Mouse (Mus musculus): ENCODE measurements around the gene Mbnl2.

Mbnl2 gene

DNA sequence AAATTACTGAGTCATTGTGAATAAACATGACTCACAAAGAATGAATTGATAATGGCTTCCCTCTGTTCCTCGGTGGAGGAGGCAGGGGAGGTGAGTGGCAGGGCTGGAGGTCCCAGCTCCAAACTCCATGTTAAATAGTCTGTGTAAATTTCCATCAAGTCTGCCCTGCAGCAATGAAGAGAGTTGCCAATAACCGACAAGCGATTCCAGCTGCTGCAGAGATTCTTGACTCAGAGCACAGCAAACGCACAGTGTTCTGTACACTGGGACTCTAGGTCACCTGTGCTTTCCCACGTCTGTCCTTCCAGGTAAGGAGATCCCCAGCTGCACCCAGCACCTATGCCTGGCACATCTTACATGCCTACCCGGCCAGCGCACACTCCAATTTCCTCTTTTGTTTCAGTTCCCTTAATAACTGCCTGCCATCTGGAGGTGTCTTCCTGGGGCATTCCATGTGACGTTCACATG, 158.5 kb downstream of the Mbnl2 start:
- no peak for DNase-seq

DNA sequence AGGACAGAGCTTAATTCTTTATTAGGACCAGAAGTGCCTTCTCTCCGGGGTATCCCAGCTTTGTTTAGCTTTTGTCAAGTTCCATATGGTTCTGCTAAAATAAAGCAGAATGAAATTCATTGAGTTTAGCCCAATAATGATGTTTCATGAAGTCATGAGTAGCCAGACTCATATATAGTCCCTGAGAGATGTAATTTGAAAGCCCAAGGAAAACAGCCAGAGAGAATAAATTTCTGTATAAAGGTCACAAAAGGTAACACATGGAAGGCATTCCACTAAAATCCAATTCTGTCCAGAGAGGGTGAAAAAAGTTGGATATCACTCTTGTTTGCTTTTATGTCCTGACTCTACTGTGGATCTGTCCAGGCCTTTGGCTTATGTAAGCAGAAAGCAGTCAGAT, 159.4 kb downstream of the Mbnl2 start:
- DNase-seq, result no peak

DNA sequence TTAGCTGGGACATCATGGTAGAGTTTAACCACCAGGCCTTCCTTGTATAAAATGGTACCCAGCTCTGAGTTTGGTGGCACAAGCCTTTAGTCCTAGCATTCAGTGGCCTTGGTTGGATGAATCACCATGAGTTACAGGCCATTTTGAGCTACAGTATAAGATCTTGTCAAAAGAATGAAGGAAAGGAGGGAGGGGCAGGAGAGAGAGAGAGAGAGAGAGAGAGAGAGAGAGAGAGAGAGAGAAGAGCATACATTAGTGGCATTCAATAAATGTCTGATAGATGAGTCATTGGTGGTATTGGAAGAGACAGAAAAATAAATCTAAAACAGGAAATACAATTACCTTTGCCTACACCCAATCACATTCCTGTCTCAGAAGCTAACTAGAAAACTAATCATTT, 165.2 kb downstream of the Mbnl2 start:
- no peak for DNase-seq

DNA sequence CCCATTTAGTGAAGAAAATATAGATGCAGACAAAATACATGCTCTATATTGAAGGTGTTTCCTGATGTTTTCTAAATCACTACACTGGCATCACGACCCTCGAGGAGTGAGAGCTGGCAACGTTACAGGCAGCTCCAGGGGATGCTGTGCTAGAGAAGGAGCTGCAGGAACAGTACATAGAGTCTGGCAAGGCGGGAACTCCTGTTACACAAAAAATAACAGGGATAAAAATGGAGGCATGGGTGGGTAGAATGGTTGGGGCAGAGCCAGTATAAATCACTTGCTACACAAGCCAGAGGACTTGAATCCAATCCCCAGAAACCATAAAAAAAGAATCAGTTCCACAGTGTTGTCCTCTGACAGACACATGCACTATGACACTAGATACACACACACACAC, 165.8 kb downstream of the Mbnl2 start:
- DNase-seq, result no peak

DNA sequence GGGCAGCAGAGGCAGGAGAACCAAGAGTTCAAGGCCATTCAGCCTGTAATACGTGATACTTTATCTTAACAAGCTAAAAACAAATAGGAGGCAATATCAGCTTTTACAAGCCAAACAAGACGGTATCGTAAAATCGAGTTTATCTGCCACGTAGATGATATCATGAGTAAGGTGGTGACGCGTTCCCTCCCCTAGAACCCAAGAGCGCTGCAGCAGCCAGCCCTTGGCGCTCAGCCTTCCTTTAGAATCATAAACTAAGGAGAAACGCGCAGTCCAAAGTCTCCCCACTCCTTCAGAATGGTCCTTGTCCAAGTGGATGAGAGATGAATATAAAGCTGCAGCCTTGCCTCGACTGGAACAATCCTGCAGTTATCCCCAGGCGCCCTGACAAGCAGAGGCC, 166.4 kb downstream of the Mbnl2 start:
- DNase-seq, result no peak

DNA sequence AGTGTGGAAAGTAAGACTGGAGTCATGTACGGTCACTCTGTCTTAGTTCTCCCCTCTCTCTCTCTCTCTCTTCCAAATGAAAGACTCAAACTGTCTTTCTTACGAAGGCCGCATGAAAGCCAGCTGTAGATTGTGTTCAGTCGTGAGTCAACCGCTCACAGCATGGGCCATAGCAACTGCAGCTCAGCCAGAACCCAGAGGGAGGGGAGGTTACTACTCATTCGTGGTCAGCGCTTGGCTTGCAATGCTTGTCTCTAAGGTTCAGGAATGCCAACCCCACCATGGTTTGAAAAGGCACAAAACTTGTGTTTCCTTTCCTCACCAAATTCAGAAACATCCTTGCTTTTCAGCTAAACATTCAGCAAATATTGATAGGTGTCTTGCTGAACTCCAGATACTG, 178.8 kb downstream of the Mbnl2 start:
- DNase-seq, result no peak

DNA sequence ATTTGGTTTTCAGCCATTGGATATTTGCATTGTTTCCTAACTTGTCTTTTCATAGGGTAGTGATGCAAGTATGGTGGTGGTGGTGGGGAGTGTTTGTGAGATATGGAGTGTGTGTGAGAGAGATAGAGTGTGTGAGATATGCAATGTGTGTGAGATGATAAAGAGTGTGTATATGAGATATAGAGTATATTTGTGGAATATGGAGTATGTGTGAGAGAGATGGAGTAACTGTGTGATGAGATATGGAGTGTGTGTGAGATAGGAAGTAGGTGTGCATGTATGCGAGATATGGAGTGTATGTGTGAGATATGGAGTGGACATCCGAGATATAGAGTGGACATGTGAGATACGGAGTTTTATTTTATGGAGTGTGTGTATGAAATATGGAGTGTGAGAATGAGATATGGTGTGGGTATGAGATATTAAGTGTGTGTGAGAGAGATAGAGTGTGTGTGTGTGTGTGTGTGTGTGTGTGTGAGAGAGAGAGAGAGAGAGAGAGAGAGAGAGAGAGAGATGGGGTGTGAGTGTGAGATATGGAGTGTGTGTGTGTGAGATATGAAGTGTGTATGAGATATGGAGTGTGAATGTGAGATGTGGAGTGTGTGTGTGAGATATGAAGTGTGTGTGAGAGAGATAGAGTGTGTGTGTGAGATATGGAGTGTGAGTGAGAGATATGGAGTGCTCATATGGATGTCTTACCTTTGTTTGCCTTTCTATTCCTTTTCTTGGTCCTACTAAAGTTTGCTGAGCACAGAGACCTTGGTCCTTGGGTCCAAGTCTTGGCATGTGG, 188.7 kb downstream of the Mbnl2 start:
- no peak for DNase-seq

DNA sequence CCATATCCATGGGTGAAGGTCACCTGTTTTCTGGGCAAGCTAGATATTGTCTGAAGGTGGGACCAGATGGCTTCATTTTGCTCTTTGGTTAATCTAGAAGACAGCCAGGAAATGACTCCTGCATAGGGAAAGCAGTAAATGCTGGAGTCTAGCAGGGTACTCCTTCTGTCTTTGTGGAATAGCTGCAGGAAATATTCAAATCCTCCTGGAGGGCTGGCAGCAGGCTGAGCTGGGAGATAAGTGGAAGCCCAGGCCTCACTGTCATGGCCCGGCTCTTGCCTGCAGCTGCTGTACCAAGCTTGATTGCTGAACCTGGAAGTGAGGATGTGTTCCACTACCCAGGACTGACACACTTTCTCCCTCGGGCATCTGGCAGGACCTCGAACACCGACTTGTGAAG, 191.3 kb downstream of the Mbnl2 start:
- no peak for DNase-seq

DNA sequence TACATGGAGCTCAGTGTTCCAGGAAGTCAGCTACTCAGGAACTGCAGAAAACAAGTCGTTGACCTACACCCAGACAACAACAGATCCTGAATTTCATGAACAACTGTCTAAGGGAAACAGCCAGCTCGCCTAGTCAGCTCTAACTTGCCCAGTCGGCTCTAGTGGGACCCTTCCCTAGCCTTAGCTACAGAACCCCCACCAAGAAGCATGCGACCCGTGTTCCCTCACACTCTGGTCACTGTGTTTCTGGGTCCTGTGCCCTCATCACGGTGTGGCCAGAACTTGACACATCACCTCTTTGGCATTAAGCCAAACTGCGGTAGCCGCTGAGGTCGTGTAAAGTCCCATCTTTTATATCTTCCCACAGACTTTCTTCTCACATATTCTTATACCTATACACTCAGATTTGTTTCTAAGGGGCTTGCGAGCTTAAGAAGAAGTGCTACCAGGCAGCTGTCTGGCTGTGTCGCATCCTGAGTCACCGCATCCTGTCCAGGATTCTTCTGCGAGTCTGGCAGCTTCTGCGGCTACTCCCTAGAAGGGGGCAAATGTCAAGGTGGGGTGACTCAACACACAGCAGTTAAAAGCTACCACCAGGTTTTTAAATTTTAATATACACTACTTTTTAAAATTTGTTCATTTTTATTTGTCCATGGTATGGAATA, 193.8 kb downstream of the Mbnl2 start:
- peak in 1 of 2 experiments; percentile 15 for DNase-seq

DNA sequence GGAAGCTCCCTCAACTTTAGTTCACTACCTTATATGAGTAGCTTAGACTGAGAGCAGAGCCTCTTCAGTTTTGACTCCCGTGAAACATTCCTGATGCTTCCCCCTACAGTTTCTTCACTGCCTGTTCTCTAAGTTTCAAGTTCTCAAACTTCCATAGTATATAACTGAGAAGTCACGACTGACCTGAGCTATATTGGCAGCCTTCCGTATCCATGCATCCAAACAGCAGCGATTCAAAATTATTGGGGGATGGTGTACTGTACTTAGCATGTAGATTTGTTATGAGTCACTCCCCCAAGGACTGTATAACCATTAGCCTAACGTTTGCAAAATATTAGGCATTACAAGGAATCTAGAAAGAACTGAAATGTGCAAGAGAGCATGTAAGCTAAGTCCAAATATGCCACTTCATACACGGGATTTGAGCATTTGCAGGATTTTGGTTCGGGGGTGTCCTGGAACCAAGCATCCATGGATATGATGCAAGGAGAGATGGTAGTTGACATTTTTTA, 200.8 kb downstream of the Mbnl2 start:
- no peak for DNase-seq

DNA sequence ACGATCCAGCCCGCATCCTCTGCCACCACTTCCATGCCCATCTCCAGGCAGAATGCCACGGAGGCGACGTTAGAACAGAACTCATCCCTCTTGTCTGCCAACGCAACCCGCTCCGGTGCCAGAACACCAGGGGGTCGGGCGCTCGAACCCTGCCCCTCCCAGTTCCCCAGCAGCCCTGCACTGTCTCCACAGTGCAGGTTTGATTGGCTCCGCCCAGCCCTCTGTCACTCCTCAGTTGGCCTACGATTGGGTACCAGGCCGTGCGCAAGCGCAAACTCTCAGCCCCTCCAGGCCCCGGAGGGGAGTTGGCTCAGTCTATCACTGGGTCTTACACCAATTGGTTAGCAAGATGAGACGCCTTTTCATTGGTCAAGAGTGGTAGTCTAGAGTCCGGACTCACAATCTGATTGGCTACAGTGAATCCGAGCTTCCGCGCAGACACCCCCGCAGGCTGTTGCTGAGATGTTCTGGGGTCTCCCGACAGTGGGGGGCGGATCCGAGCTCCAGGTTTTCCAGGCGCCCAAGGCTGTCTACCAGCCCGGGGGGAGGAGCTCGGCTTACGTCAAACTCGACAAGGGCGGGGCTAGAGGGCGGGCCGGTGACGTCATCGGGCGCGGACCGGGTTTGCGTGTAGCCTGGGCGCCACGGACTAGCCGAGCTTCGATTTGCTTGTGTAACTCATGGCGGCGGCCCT, 202.0 kb downstream of the Mbnl2 start:
- peak; percentile 99 for DNase-seq

DNA sequence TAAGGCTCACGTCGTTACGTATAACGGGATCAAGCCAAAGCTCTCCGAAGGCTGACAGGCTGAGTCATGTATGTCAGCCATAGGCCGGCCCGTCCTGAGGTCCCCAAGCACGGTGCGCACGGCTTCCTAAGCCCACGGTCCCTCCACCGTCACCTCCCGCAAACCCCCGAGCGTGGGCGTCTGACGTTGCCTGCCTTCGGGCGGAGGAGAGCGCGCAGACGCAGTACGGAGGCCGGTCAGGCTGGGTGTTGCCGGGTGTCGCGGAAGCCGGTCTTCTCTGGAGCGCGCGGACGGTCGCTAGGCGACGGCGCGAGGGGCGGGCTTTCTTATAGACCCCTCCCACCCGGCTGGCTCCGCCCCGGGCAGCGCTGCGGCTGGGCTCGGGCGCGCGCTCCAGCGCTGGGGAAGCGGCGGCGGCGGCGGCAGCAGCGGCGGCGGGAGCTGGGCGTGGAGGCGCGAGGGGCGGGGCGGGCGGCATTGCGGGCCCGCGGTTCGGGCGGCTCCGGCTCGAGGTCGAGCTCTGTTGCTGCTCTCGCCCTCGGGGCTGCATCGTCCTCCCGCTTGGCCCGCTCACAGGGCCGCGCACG, 202.6 kb downstream of the Mbnl2 start, which contains the start of gene Rap2a:
TSS of gene Rap2a (plus strand) at position 463 of the 587 bp plus-strand sequence.
- DNase-seq, result peak; percentile 96 to 98

DNA sequence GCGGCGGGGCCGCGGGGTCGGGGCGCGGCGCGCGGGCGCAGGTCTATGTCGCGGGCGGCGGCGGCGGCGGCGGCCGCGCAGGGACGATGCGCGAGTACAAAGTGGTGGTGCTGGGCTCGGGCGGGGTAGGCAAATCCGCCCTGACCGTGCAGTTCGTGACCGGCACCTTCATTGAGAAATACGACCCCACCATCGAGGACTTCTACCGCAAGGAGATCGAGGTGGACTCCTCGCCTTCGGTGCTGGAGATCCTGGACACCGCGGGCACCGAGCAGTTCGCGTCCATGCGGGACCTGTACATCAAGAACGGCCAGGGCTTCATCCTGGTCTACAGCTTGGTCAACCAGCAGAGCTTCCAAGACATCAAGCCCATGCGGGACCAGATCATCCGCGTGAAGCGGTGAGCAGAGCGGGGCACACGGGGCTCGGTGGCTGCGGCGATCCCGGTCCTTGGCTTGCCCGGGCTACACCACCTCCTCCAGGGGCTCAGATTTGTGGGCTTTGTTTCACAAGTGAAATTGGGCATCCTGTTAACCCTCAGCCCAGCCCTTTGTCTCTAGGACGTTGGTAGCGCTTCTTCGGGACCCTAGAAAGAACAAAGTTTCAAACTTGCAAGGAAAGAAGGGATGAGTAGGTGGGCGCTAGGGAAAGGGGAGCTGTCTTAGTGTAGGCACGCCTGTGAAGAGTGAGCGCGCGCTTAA, 203.3 kb downstream of the Mbnl2 start:
- no peak for DNase-seq

DNA sequence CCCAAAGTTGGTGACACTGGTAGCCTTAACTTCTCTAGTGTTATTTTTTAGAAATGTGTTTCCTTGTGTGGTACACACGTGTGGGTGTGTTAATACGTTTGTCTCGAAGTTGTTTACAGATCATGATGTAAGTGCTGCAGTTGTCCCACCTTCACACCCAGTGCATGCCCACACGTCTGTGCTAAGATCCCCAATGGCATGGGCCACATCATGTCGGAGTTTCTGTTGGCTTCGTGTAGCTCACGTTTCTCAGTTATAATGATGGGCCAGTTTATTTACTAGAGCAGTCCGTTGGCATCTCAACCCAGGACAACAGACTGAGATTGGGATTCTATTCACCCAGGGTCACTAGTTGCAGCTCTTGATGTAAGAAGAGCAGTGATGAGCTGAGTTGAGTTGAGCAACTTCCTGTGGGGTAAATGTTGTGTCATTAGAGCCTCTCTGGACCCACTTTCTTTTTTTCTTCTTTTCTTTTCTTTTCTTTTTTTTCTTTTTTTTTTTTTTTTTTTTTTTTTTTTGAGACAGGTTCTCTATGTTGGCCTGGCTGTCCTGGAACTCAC, 205.0 kb downstream of the Mbnl2 start:
- no peak for DNase-seq

DNA sequence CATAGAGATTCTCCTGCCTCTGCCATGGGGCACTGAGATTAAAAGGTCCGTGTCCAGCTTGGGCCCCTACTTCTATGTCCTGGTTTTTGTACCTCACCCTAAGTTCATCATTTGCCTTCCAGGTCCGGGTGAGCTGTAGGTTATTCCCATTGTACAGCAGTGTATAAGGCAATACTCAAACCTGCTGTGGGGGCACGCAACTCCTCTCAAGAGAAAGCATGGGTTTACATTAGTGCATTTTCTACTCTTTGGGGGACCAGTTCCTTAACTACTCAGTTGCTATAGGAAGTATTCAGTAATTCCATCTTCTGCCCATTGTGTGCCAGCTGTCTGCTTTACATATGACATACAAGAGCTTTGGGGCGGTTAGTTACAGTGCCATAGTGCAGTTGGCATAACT, 205.5 kb downstream of the Mbnl2 start:
- DNase-seq, result no peak

Data from kidney, postnatal 4 days (tissue).